Mouse (Mus musculus) intestine, embryonic 15.5 days (tissue): ENCODE measurements around the gene Tpm4. TPM values are rescaled to one million over a fixed set of nuclear protein-coding genes. Genes with fewer than 3 reads are reported as not detected.

ENCODE experiments used
- ATAC-seq: fragments of 200-750 bp; cut with Nextera tagmentation; 2 replicates; pipeline ENCODE4 v1.8.0; 2017; ENCODE audit warnings: moderate TSS enrichment, moderate library complexity
- H3K27ac ChIP-seq: fragments of 300-500 bp; sonication (generic); 2 replicates; pipeline ENCODE4 v1.5.1; 2015; ENCODE audit warnings: mild to moderate bottlenecking, inconsistent platforms
- H3K27me3 ChIP-seq: fragments of 300-500 bp; sonication (generic); replicated peaks from 2 replicates; pipeline ENCODE4 v1.6.1; 2015; ENCODE audit warnings: inconsistent platforms
- H3K36me3 ChIP-seq: fragments of 300-500 bp; sonication (generic); 2 replicates; pipeline ENCODE4 v1.6.1; 2015; ENCODE audit warnings: inconsistent platforms
- H3K4me1 ChIP-seq: fragments of 300-500 bp; sonication (generic); replicated peaks from 2 replicates; pipeline ENCODE4 v1.6.1; 2015; ENCODE audit warnings: inconsistent platforms
- H3K4me2 ChIP-seq: fragments of 300-500 bp; sonication (generic); replicated peaks from 2 replicates; pipeline ENCODE4 v1.6.1; 2015; ENCODE audit warnings: mild to moderate bottlenecking, inconsistent platforms
- H3K4me3 ChIP-seq: fragments of 300-500 bp; sonication (generic); replicated peaks from 2 replicates; pipeline ENCODE4 v1.5.1; 2015; ENCODE audit warnings: inconsistent platforms
- H3K9ac ChIP-seq: fragments of 300-500 bp; sonication (generic); 2 replicates; pipeline ENCODE4 v1.6.1; 2015; ENCODE audit warnings: inconsistent platforms
- H3K9me3 ChIP-seq: fragments of 300-500 bp; sonication (generic); 2 replicates; pipeline ENCODE4 v1.6.1; 2016; ENCODE audit warnings: inconsistent platforms
- WGBS: fragments of 180-500 bp; shearing (Covaris S2); methylation state at CpG from one replicate; pipeline ENCODE4 v1.1.7; 2015; 5-methylcytosine and 5-hydroxymethylcytosine counted together
- polyA plus RNA-seq: library from polyadenylated mRNA; unstranded; fragments of >200 nt; fragmentation: Nextera tagmentation; extraction: Ambion mirVana; gene quantifications from 2 replicates; pipeline ENCODE4 v1.2.1, GENCODE M21; 2015

The Tpm4 gene
- polyA plus RNA-seq, 1 experiment from 2014 or later = 589 TPM

DNA sequence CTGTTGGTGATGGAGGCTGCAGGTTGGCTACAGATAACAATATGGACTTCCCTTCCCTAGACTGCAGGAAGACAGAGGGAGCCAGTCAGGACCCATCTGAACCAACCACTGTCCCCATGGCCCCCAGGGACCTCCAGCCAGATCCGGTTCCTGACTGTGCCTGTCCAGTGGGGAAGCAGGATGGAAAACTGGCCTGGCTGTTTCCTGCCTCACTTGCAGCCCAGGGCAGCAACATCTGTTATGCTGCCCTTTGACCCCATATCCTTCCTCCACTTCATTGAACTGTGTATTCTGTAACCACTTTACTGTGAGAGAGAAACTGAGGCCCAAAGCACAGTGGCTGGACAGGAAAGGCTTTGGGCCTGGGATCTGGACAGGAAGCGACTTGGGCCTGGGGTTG, 3.5 kb upstream of the Tpm4 start:
- Histone ChIP-seq H3K27me3 (no peaks in the 10 kb centered on the region), H3K9me3 (no peaks in the 10 kb centered on the region), H3K4me1 (peaks cover 7% of the 10 kb centered on the region), H3K4me3 (no peak overlapping the region), H3K4me2 (no peak overlapping the region), H3K9ac (no peak overlapping the region), H3K36me3 (no peaks in the 10 kb centered on the region), H3K27ac (no peak overlapping the region)
- WGBS = 65% methylated on average over 2 of the region's 2 CpGs
- ATAC-seq = no peak

- Histone ChIP-seq H3K36me3 (no peaks in the 10 kb centered on the region), H3K27me3 (no peaks in the 10 kb centered on the region), H3K27ac (no peak overlapping the region), H3K9ac (no peak overlapping the region), H3K4me1 (peaks cover 7% of the 10 kb centered on the region), H3K4me3 (no peak overlapping the region), H3K4me2 (no peak overlapping the region), H3K9me3 (no peaks in the 10 kb centered on the region)
- 86% methylated on average over 2 of the region's 2 CpGs for WGBS
- no peak for ATAC-seq
These were observed 2.9 kb upstream of the Tpm4 start for GRCm38 (mm10) chr8:72131901-72132300.

DNA sequence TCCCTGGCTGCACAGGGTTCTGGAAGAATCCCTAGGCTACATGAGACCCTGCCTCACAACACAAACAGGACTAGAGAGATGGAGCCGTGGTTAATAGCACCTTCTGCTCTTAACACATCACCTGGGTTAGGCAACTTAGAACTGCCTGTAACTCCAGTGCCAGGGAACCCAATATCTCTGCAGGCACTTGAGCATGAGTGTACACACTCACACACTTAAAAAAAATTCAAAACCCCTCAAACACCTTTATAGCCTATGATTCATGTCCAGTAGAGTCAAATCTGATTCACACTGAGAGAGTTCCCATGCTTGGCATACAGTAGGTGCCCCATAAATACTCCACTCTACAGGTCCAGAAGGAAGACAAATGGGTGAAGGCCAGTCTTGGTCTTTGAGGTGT, 2.4 kb upstream of the Tpm4 start:
- Histone ChIP-seq H3K9ac (no peak overlapping the region), H3K4me3 (no peak overlapping the region), H3K36me3 (no peaks in the 10 kb centered on the region), H3K9me3 (no peaks in the 10 kb centered on the region), H3K4me2 (no peak overlapping the region), H3K27me3 (no peaks in the 10 kb centered on the region), H3K4me1 (peaks cover 9% of the 10 kb centered on the region), H3K27ac (no peak overlapping the region)
- no peak for ATAC-seq
- 78% methylated on average over 1 of the region's 1 CpGs for WGBS

DNA sequence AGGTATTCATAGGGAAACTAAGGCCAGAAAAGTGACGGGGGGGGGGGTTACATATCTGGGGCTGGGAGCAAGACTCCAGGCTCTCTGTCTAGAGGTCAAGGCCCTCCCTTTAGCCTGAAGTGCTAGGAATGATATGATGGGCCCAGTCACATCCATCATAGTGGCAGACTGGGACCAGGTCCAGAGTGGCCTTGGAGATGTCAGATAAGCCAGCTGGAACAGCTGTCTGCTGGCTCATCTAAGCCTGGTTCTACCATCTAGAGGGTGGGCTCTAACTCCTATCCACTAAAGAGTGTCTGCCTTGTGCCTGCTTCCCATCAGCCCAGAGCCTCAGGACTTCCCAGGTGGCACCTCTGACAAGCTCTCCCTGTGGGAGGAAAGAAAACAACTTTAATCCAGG, 1.9 kb upstream of the Tpm4 start:
- no peaks in the 10 kb centered on the region for H3K36me3 ChIP-seq
- no peak for ATAC-seq
- H3K9ac ChIP-seq = no peak overlapping the region
- no peaks in the 10 kb centered on the region for H3K9me3 ChIP-seq
- H3K4me1 ChIP-seq = peaks cover 14% of the 10 kb centered on the region
- H3K27ac ChIP-seq = no peak overlapping the region
- no peak overlapping the region for H3K4me2 ChIP-seq
- H3K4me3 ChIP-seq = no peak overlapping the region
- WGBS = 65% methylated on average over 1 of the region's 1 CpGs
- no peaks in the 10 kb centered on the region for H3K27me3 ChIP-seq

GRCm38 (mm10) chr8:72133507-72133906, 1.3 kb upstream of the Tpm4 start:
- Histone ChIP-seq H3K4me3 (no peak overlapping the region), H3K9ac (no peak overlapping the region), H3K36me3 (peaks cover 2% of the 10 kb centered on the region; the same call in 1 of the 2 replicates), H3K27me3 (no peaks in the 10 kb centered on the region), H3K27ac (no peak overlapping the region), H3K4me1 (peaks cover 20% of the 10 kb centered on the region), H3K9me3 (no peaks in the 10 kb centered on the region), H3K4me2 (no peak overlapping the region)
- WGBS = 35% methylated on average over 1 of the region's 1 CpGs
- no peak for ATAC-seq

GRCm38 (mm10) chr8:72135446-72136301, 899 bp downstream of the Tpm4 start:
- Histone ChIP-seq H3K9me3 (no peaks in the 10 kb centered on the region), H3K4me1 (peaks cover 21% of the 10 kb centered on the region), H3K9ac (peak overlapping the region; percentile 98), H3K4me3 (peak overlapping the region; percentile 83), H3K36me3 (peaks cover 16% of the 10 kb centered on the region), H3K4me2 (peak overlapping the region; percentile 77), H3K27ac (peak overlapping the region; percentile 100), H3K27me3 (no peaks in the 10 kb centered on the region)
- WGBS = under 1% methylated on average over 62 of the region's 62 CpGs
- peak; percentile 67 for ATAC-seq

- no peaks in the 10 kb centered on the region for H3K9me3 ChIP-seq
- H3K4me3 ChIP-seq = peak overlapping the region; percentile 83
- H3K9ac ChIP-seq = peak overlapping the region; percentile 98
- H3K27me3 ChIP-seq = no peaks in the 10 kb centered on the region
- peak overlapping the region; percentile 100 for H3K27ac ChIP-seq
- ATAC-seq = peak; percentile 59
- H3K36me3 ChIP-seq = peaks cover 16% of the 10 kb centered on the region
- WGBS = under 1% methylated on average over 18 of the region's 18 CpGs
- H3K4me2 ChIP-seq = peak overlapping the region; percentile 77
- H3K4me1 ChIP-seq = peaks cover 21% of the 10 kb centered on the region
These were observed 1.7 kb downstream of the Tpm4 start for GRCm38 (mm10) chr8:72136302-72136978.

- no peak for ATAC-seq
- peak overlapping the region; percentile 83; the same call in 1 of the 2 replicates for H3K4me3 ChIP-seq
- peaks cover 22% of the 10 kb centered on the region for H3K36me3 ChIP-seq
- 66% methylated on average over 2 of the region's 2 CpGs for WGBS
- peaks cover 21% of the 10 kb centered on the region for H3K4me1 ChIP-seq
- H3K9me3 ChIP-seq = no peaks in the 10 kb centered on the region
- no peaks in the 10 kb centered on the region for H3K27me3 ChIP-seq
- no peak overlapping the region for H3K9ac ChIP-seq
- peak overlapping the region; percentile 77 for H3K4me2 ChIP-seq
- no peak overlapping the region for H3K27ac ChIP-seq
These were observed 2.7 kb downstream of the Tpm4 start for GRCm38 (mm10) chr8:72137431-72137830.

GRCm38 (mm10) chr8:72138456-72138855, 3.7 kb downstream of the Tpm4 start:
- H3K9ac ChIP-seq = no peak overlapping the region
- no peaks in the 10 kb centered on the region for H3K9me3 ChIP-seq
- 0 out of 2 replicates have a peak overlapping the region, but pooled peaks have one; percentile 13 for H3K27ac ChIP-seq
- H3K4me3 ChIP-seq = no peak overlapping the region
- no peak overlapping the region for H3K4me2 ChIP-seq
- no peaks in the 10 kb centered on the region for H3K27me3 ChIP-seq
- peaks cover 17% of the 10 kb centered on the region; the same call in 1 of the 2 replicates for H3K4me1 ChIP-seq
- 96% methylated on average over 5 of the region's 5 CpGs for WGBS
- ATAC-seq = no peak
- H3K36me3 ChIP-seq = peaks cover 32% of the 10 kb centered on the region

- Histone ChIP-seq H3K9ac (no peak overlapping the region), H3K9me3 (no peaks in the 10 kb centered on the region), H3K27ac (0 out of 2 replicates have a peak overlapping the region, but pooled peaks have one; percentile 6), H3K4me3 (no peak overlapping the region), H3K4me1 (0 out of 2 replicates have a peak, but pooled peaks cover 2% of the 10 kb centered on the region), H3K4me2 (no peak overlapping the region), H3K36me3 (peaks cover 60% of the 10 kb centered on the region), H3K27me3 (no peaks in the 10 kb centered on the region)
- ATAC-seq = no peak
- WGBS = 93% methylated on average over 13 of the region's 13 CpGs
These were observed 8.6 kb downstream of the Tpm4 start for GRCm38 (mm10) chr8:72143256-72143824.

DNA sequence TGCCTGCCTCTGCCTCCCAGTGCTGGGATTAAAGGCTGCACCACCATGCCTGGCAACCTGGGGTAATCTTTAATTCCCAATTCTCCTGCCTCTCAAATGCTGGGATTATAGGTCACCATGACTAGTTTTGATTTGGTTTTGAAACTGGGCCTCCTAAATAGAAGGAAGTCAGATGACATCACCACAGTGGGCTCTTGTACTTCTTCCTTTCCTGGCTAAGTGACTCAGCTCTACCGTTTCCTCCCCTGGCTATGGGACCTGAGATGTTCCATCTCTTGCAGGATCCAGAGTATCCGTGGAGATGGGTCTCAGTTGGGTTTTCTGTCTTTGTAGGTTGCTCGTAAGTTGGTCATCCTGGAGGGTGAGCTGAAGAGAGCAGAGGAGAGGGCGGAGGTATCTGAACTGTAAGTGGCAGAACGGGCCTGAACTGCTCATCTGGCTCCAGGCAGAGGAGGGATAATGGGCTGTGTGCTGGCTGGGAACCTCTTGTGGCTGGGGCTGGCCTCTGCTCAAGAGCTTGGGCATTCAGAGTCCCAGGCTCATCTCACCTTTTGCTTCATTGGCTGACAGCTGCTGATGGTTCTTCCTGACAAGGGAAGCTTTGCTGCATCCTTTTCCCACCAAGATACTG, 9.7 kb downstream of the Tpm4 start:
- 83% methylated on average over 5 of the region's 5 CpGs for whole genome bisulfite sequencing
- Histone ChIP-seq H3K36me3 (peaks cover 57% of the 10 kb centered on the region), H3K4me2 (no peak overlapping the region), H3K27me3 (no peaks in the 10 kb centered on the region), H3K4me3 (no peak overlapping the region), H3K27ac (no peak overlapping the region), H3K9ac (no peak overlapping the region), H3K9me3 (no peaks in the 10 kb centered on the region), H3K4me1 (no peaks in the 10 kb centered on the region)
- no peak for ATAC-seq

DNA sequence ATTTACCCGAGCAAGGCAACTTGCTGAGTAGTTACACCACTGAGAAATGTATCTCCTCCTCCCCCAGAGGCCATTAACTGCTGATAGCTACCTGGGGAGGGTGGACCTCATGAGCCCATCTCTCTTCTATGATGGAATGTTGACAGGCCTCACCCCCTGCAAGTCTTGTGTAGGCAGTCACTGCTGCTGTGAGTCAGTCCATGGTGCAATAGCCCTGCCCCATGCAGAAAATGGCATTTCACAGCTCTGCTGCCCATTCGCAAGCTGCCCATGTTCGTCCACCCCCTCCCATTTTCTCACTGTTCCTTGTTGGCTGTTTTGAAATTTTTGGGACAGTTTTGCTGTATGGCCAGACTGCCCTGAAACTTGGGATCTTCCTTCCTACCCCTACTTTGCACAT, 10.7 kb downstream of the Tpm4 start:
- ATAC-seq = no peak
- H3K9ac ChIP-seq = no peak overlapping the region
- WGBS = 88% methylated on average over 3 of the region's 3 CpGs
- H3K4me1 ChIP-seq = no peaks in the 10 kb centered on the region
- no peak overlapping the region for H3K4me3 ChIP-seq
- no peaks in the 10 kb centered on the region for H3K9me3 ChIP-seq
- H3K36me3 ChIP-seq = peaks cover 50% of the 10 kb centered on the region
- H3K27me3 ChIP-seq = no peaks in the 10 kb centered on the region
- no peak overlapping the region for H3K4me2 ChIP-seq
- no peak overlapping the region for H3K27ac ChIP-seq
